Mouse (Mus musculus): ENCODE results near the gene Gm49342.

- TF ChIP-seq POLR2A (IDR thresholded peaks at IDR 0.05; ENCODE audit: low read depth, low read length) = no peak
- no peak for TF ChIP-seq CTCF (conservative IDR thresholded peaks at IDR 0.05; ENCODE audit: insufficient read depth, insufficient read length, low read depth, low read length)
Measured at GRCm38 (mm10) chr14:50908126-50908525, 36.2 kb upstream of the Gm49342 start.

Measured in kidney, adult 2 months (tissue).